Mouse (Mus musculus): ENCODE results near the gene BC005537. TPM values are rescaled to one million over a fixed set of nuclear protein-coding genes. Genes with fewer than 3 reads are reported as not detected.
A peak's percentile ranks its signal among the peaks of the same experiment; 100 is the strongest.

BC005537 gene
- polyA plus RNA-seq, 1 experiment from 2014 or later: 20.4 TPM

DNA sequence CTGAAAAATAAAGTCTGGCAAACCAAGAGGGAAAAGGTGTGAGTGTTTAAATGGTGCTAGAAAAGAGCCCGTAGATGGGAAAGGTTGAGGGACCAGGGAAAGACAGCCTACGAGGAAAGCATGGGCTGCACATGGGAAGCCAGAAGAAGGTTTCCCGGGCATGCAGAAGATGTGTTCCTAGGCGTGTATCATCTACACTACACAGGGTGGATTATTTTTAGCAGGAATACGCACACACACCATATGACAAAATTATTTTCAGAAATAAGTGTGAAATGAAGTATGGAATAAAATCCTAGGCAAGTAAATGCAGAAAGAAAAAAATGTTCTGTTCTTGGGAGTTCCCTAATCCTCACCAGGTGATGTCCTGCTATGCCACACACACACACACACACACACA lies 14.0 kb upstream of the BC005537 start:
- Histone ChIP-seq H3K9me3 (ENCODE audit: control insufficient read depth, low read length) (no peaks in the 10 kb centered on the region), H3K4me2 (ENCODE audit: low read depth, severe bottlenecking) (no peak overlapping the region), H3K27ac (replicated peaks; ENCODE audit: low read depth, low read length) (no peak overlapping the region), H3K36me3 (ENCODE audit: control insufficient read depth, insufficient read depth, low read length) (no peaks in the 10 kb centered on the region), H3K4me1 (ENCODE audit: control insufficient read depth, insufficient read depth, low read length) (no peaks in the 10 kb centered on the region), H3K27me3 (ENCODE audit: control insufficient read depth, insufficient read depth, low read length) (no peaks in the 10 kb centered on the region), H3K4me3 (ENCODE audit: low read depth, low read length) (no peak overlapping the region), H3K9ac (ENCODE audit: low read length) (no peak overlapping the region)
- ATAC-seq (ENCODE audit: insufficient number of reproducible peaks, low FRiP score, low TSS enrichment, low read depth) (no peak), DNase-seq (ENCODE audit: low spot score) (no peak)
- WGBS: 89% methylated on average over 5 of the region's 5 CpGs

DNA sequence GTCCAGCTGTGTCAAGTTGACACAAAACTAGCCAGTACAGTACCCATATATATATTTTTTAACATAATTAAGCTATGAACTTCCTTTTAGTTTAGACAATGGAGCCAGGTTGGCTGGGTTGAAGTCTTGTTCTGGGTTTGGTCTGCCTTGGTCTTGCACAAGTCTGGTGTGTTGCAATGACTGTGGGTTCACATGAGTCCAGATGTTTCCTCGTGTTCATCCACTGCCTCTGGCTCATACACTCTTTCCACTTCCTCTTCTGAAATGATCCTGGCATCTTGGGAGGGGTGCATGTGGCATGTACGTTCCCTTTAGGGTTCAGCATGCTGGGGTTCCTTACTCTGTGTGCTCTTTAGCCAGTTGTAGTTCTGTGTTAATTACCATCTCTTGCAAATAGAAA lies 10.1 kb upstream of the BC005537 start:
- WGBS: 75% methylated on average over 2 of the region's 2 CpGs
- no peaks in the 10 kb centered on the region for H3K27me3 ChIP-seq (ENCODE audit: control insufficient read depth, insufficient read depth, low read length)
- H3K27ac ChIP-seq (replicated peaks; ENCODE audit: low read depth, low read length): no peak overlapping the region
- no peaks in the 10 kb centered on the region for H3K36me3 ChIP-seq (ENCODE audit: control insufficient read depth, insufficient read depth, low read length)
- no peaks in the 10 kb centered on the region for H3K9me3 ChIP-seq (ENCODE audit: control insufficient read depth, low read length)
- no peak overlapping the region for H3K4me2 ChIP-seq (ENCODE audit: low read depth, severe bottlenecking)
- no peaks in the 10 kb centered on the region for H3K4me1 ChIP-seq (ENCODE audit: control insufficient read depth, insufficient read depth, low read length)
- H3K4me3 ChIP-seq (ENCODE audit: low read depth, low read length): no peak overlapping the region
- no peak overlapping the region for H3K9ac ChIP-seq (ENCODE audit: low read length)
- ATAC-seq (ENCODE audit: insufficient number of reproducible peaks, low FRiP score, low TSS enrichment, low read depth) (no peak), DNase-seq (ENCODE audit: low spot score) (no peak)

DNA sequence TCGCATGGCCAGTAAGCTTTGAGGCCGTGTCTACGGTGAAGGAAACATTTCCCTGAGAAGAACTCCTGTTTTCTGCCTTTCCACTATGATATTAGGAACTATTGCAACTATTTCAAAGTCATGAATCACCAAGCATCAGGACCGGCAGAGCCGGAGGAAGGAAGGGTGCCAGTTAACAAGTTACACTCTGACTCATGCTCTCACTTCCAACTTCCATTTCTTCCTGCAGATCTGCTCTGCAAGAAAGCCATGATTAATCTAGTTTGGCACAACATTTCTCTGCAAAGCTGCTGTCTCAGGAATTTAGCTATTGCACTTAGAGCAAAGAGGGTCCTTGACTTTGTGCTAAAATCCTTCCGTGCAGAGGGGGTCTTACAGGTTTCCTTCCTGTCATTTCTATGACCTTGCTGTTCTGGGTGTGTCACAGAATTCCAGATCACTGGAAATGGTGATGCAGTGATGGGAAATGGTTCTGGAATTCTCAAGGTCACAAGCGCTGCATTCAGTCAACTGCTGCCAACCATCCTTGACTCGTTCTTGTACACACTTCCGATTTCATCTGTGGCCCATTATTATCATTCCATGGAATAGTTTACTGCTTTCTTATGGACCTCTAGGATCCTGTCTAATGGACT lies 8.9 kb upstream of the BC005537 start:
- Histone ChIP-seq H3K27me3 (ENCODE audit: control insufficient read depth, insufficient read depth, low read length) (no peaks in the 10 kb centered on the region), H3K9me3 (ENCODE audit: control insufficient read depth, low read length) (no peaks in the 10 kb centered on the region), H3K4me3 (ENCODE audit: low read depth, low read length) (no peak overlapping the region), H3K9ac (ENCODE audit: low read length) (no peak overlapping the region), H3K4me2 (ENCODE audit: low read depth, severe bottlenecking) (no peak overlapping the region), H3K27ac (replicated peaks; ENCODE audit: low read depth, low read length) (no peak overlapping the region), H3K4me1 (ENCODE audit: control insufficient read depth, insufficient read depth, low read length) (no peaks in the 10 kb centered on the region), H3K36me3 (ENCODE audit: control insufficient read depth, insufficient read depth, low read length) (no peaks in the 10 kb centered on the region)
- no peak for DNase-seq (ENCODE audit: low spot score)
- ATAC-seq (ENCODE audit: insufficient number of reproducible peaks, low FRiP score, low TSS enrichment, low read depth): no peak
- 93% methylated on average over 9 of the region's 9 CpGs for WGBS

DNA sequence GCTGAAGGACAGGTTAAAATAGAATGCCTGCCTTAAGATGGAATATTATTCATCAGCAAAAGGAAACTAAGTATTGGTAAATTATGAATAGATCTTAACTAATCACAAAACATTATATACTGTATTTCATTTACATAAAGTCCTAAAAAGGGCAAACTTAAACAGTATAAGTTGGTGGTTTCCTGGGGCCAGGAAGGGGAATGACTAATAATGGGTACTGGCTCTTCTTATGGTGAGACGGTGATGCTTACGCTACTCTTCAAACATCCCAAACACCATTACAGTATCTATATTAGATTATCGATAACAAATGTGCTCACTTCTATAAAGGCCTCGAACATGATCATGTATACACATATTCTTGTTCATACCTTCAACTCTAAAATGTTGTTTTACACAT lies 2.8 kb upstream of the BC005537 start:
- H3K4me2 ChIP-seq (ENCODE audit: low read depth, severe bottlenecking): no peak overlapping the region
- DNase-seq (ENCODE audit: low spot score): no peak
- peaks cover 5% of the 10 kb centered on the region; the same call in 1 of the 2 replicates for H3K4me1 ChIP-seq (ENCODE audit: control insufficient read depth, insufficient read depth, low read length)
- no peaks in the 10 kb centered on the region for H3K36me3 ChIP-seq (ENCODE audit: control insufficient read depth, insufficient read depth, low read length)
- H3K9ac ChIP-seq (ENCODE audit: low read length): no peak overlapping the region
- H3K27me3 ChIP-seq (ENCODE audit: control insufficient read depth, insufficient read depth, low read length): no peaks in the 10 kb centered on the region
- no peaks in the 10 kb centered on the region for H3K9me3 ChIP-seq (ENCODE audit: control insufficient read depth, low read length)
- no peak for ATAC-seq (ENCODE audit: insufficient number of reproducible peaks, low FRiP score, low TSS enrichment, low read depth)
- 97% methylated on average over 4 of the region's 4 CpGs for WGBS
- no peak overlapping the region for H3K4me3 ChIP-seq (ENCODE audit: low read depth, low read length)
- H3K27ac ChIP-seq (replicated peaks; ENCODE audit: low read depth, low read length): no peak overlapping the region

DNA sequence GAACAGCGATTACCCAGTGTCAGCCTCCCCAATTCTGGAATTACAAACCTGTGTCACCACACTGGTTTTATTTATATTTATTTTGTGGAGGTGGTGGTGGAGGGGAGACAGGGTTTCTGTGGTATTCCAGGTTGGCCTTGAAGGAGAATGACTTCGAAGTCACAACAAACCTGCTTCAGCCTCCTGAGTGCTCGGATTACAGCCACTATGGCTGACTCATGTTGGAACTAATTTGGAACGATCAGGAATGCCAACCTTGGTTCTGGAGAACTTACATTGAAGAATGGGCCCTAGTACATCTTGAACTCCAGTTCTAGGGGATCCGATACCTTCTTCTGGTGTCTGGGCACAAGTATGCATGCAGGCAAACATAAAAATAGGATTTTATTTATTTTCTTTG lies 2.1 kb upstream of the BC005537 start:
- no peak for ATAC-seq (ENCODE audit: insufficient number of reproducible peaks, low FRiP score, low TSS enrichment, low read depth)
- WGBS: 67% methylated on average over 5 of the region's 5 CpGs
- Histone ChIP-seq H3K27me3 (ENCODE audit: control insufficient read depth, insufficient read depth, low read length) (no peaks in the 10 kb centered on the region), H3K36me3 (ENCODE audit: control insufficient read depth, insufficient read depth, low read length) (no peaks in the 10 kb centered on the region), H3K4me3 (ENCODE audit: low read depth, low read length) (peak overlapping the region; percentile 98), H3K4me2 (ENCODE audit: low read depth, severe bottlenecking) (peak overlapping the region; percentile 82; the same call in 1 of the 2 replicates), H3K27ac (replicated peaks; ENCODE audit: low read depth, low read length) (no peak overlapping the region), H3K4me1 (ENCODE audit: control insufficient read depth, insufficient read depth, low read length) (peaks cover 5% of the 10 kb centered on the region; the same call in 1 of the 2 replicates), H3K9me3 (ENCODE audit: control insufficient read depth, low read length) (no peaks in the 10 kb centered on the region), H3K9ac (ENCODE audit: low read length) (no peak overlapping the region)
- no peak for DNase-seq (ENCODE audit: low spot score)

DNA sequence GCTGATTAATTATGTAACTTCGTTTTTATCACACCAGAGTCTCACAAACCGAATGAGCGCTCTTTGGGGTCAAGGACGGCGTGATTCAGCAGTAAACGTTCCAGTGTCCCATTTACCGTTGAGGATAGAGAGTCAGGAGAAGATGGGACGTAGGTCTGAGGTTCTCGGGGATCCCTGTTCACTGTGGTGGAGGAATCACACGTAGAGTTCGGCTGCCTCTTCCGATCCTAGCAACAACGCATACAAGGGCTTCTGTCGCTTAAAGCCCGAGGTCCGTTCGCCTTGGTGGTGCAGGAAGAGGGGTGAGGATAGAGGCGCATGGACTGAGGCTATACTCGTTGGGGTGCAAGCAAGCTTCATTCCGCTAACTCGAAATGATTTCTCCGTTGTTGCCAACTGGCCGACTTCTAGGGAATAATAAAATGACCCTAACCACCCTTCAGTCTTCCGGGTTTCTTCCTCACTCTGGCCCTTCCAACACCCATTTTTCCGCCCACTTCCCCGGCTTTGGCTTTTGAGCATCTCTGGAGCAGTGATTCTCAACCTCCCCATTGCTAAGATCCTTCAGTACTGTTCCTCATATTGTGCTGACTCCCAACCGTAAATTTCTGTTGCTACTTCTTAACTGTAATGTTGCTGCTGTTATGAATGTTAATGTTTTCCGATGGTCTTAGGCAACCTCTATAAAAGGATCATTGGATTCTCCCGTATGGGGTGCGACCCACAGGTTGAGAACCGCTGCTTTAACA lies 1.4 kb upstream of the BC005537 start:
- no peaks in the 10 kb centered on the region for H3K27me3 ChIP-seq (ENCODE audit: control insufficient read depth, insufficient read depth, low read length)
- 1% methylated on average over 31 of the region's 31 CpGs for WGBS
- peak overlapping the region; percentile 56 for H3K9ac ChIP-seq (ENCODE audit: low read length)
- H3K36me3 ChIP-seq (ENCODE audit: control insufficient read depth, insufficient read depth, low read length): no peaks in the 10 kb centered on the region
- H3K4me2 ChIP-seq (ENCODE audit: low read depth, severe bottlenecking): peak overlapping the region; percentile 82
- ATAC-seq (ENCODE audit: insufficient number of reproducible peaks, low FRiP score, low TSS enrichment, low read depth) (peak; percentile 11; the same call in 1 of the 2 replicates), DNase-seq (ENCODE audit: low spot score) (peak; percentile 55)
- peaks cover 5% of the 10 kb centered on the region; the same call in 1 of the 2 replicates for H3K4me1 ChIP-seq (ENCODE audit: control insufficient read depth, insufficient read depth, low read length)
- H3K27ac ChIP-seq (replicated peaks; ENCODE audit: low read depth, low read length): 0 out of 2 replicates have a peak overlapping the region, but pooled peaks have one; percentile 26
- H3K9me3 ChIP-seq (ENCODE audit: control insufficient read depth, low read length): no peaks in the 10 kb centered on the region
- peak overlapping the region; percentile 98 for H3K4me3 ChIP-seq (ENCODE audit: low read depth, low read length)

DNA sequence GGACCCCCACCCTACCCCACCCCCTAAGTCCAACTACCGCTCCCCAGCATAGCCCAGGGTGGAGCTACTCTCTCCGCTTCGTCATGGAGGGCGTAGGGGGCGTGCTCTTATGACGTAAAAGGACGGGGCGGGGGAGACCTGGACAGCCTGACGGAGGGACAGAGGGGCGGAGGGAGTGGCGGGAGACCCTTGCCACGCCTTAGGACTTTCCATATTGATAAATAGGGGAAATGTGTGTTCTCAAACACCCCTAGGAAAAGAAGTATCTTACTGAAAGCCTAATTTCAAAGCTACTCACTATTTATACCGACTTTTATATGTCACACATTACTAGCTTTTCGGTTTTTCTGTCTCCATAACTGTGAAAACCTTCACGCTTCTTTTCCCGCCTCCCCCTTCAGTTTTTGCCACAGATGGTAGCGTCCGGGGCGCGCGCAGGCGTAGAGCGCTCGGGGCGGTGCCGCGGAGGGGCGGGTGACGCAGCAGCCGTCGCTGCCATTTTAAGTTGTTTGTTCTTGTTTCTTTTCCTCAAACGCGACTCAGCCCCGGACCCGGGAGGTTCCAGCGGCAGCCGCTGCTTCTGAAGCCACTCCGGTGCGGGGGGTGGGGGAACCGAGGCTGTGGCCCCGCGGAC lies 666 bp upstream of the BC005537 start:
- peak overlapping the region; percentile 98 for H3K27ac ChIP-seq (replicated peaks; ENCODE audit: low read depth, low read length)
- H3K27me3 ChIP-seq (ENCODE audit: control insufficient read depth, insufficient read depth, low read length): no peaks in the 10 kb centered on the region
- under 1% methylated on average over 42 of the region's 42 CpGs for WGBS
- H3K9ac ChIP-seq (ENCODE audit: low read length): peak overlapping the region; percentile 88
- H3K4me2 ChIP-seq (ENCODE audit: low read depth, severe bottlenecking): peak overlapping the region; percentile 91
- peaks cover 5% of the 10 kb centered on the region; the same call in 1 of the 2 replicates for H3K4me1 ChIP-seq (ENCODE audit: control insufficient read depth, insufficient read depth, low read length)
- DNase-seq (ENCODE audit: low spot score) (peak; percentile 97), ATAC-seq (ENCODE audit: insufficient number of reproducible peaks, low FRiP score, low TSS enrichment, low read depth) (peak; percentile 97)
- H3K9me3 ChIP-seq (ENCODE audit: control insufficient read depth, low read length): no peaks in the 10 kb centered on the region
- no peaks in the 10 kb centered on the region for H3K36me3 ChIP-seq (ENCODE audit: control insufficient read depth, insufficient read depth, low read length)
- H3K4me3 ChIP-seq (ENCODE audit: low read depth, low read length): peak overlapping the region; percentile 98

DNA sequence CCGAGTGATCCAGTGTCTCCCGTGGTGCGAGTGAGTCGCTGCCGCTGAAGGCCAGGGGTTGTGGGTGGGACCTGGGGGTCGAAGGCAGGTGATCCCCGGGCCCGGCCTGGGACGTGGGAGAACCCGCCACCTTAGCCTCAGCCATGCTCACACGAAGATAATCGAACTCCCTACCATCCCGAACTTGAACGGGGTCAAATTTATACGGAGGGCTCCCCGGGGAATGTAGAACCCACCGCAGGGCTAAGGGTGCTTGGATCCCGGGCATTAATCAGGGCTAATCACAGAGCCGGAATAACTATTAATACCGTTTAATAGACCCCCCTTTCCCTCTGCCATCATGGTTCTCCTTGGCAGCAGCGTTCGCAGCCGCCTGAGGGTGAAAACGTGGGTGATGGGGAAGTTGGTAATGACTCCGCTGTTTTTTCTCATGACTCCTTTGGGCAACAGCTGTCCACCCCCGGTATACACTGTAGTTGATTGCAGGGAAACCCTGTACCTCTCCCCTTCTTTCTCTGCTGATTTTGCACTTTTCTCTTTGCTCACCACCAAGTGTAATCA lies 754 bp downstream of the BC005537 start:
- DNase-seq (ENCODE audit: low spot score): peak; percentile 45
- peak overlapping the region; percentile 91 for H3K4me2 ChIP-seq (ENCODE audit: low read depth, severe bottlenecking)
- H3K4me3 ChIP-seq (ENCODE audit: low read depth, low read length): peak overlapping the region; percentile 98
- WGBS: under 1% methylated on average over 26 of the region's 26 CpGs
- ATAC-seq (ENCODE audit: insufficient number of reproducible peaks, low FRiP score, low TSS enrichment, low read depth): no peak
- no peak overlapping the region; the same call in 1 of the 2 replicates for H3K27ac ChIP-seq (replicated peaks; ENCODE audit: low read depth, low read length)
- peaks cover 5% of the 10 kb centered on the region; the same call in 1 of the 2 replicates for H3K36me3 ChIP-seq (ENCODE audit: control insufficient read depth, insufficient read depth, low read length)
- no peaks in the 10 kb centered on the region for H3K27me3 ChIP-seq (ENCODE audit: control insufficient read depth, insufficient read depth, low read length)
- no peaks in the 10 kb centered on the region for H3K9me3 ChIP-seq (ENCODE audit: control insufficient read depth, low read length)
- peaks cover 5% of the 10 kb centered on the region; the same call in 1 of the 2 replicates for H3K4me1 ChIP-seq (ENCODE audit: control insufficient read depth, insufficient read depth, low read length)
- peak overlapping the region; percentile 88 for H3K9ac ChIP-seq (ENCODE audit: low read length)
